Comparison of ENCODE assay signal across 8 mouse cellular contexts in the genomic region with DNA sequence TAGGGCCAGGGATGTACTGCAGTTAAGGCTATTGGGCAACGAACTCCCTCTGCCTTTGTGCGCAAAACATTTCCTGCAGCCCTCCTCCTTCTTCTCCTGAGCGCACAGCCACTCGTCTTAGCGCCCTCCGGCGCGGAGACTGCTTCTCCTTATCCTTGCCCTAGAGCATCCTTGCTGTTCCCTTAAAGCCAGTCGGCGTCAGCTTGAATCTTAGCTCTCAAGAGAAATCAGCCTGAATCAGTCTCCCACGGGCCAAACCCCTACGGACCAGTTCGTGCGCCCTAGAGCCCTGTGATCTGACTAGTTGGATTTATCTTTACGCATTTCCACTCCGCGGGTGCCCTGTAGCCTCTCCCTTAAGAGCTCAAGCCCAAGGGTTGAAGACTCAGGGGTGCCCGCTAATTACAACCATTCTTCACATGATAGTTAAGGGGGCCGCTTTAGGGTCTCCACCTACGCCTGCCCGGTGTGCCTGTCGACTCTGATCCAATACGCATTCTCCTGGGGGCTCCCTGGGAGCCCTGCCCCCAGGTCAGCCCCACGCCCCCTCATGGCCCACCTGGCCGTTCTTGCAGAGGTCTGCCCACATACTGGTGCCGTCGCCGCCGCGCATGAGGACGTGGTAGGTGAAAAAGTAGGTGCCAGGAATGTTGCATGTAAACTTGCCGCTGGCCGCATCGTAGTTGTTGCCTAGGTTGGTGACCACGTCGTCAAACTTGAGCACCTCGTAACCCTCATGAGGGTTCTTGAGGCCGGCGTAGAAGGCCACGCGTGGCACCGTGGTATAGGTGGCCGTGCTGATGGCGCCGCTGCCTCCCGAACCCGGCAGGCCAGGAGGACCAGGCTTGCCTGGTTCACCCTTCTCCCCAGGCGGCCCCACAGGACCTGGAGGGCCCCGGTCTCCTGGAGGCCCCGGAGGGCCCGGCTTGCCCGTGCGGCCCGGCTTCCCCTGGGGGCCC. TPM values are rescaled to one million over a fixed set of nuclear protein-coding genes. Genes with fewer than 3 reads are reported as not detected.
DNase-seq lines count a peak whose midpoint lies in the region; ATAC-seq and TF ChIP-seq lines count a peak whose summit lies in the region.

No protein-coding gene starts in this region.

- WGBS in forebrain, embryonic 16.5 days = 1% methylated on average over 54 of the region's 54 CpGs
- WGBS in liver, postnatal 0 days (ENCODE audit: insufficient replicate concordance) = 7% methylated on average over 54 of the region's 54 CpGs

- H3K4me1 ChIP-seq in E14TG2a.4 (replicated peaks; ENCODE audit: low read depth, low read length) = peaks cover 43% of the 10 kb centered on the region
- peaks cover 32% of the 10 kb centered on the region for H3K4me1 ChIP-seq in forebrain, embryonic 16.5 days (replicated peaks; ENCODE audit: control insufficient read depth, insufficient read depth, low read length)
- H3K4me1 ChIP-seq in liver, postnatal 0 days (ENCODE audit: insufficient read depth) = peaks cover 14% of the 10 kb centered on the region

- H3K9ac ChIP-seq in forebrain, embryonic 16.5 days (replicated peaks; ENCODE audit: low read depth, low read length) = peak overlapping the region; percentile 48
- no peak overlapping the region for H3K9ac ChIP-seq in liver, postnatal 0 days (replicated peaks)

- peak overlapping the region; percentile 80 for H3K4me3 ChIP-seq in E14TG2a.4 (replicated peaks; ENCODE audit: low read length)
- peak overlapping the region; percentile 47 for H3K4me3 ChIP-seq in forebrain, embryonic 16.5 days (replicated peaks; ENCODE audit: low read length)
- H3K4me3 ChIP-seq in liver, postnatal 0 days (ENCODE audit: low read depth, low read length) = peak overlapping the region; percentile 19; the same call in 1 of the 2 replicates

- no peak overlapping the region for H3K27ac ChIP-seq in forebrain, embryonic 16.5 days (ENCODE audit: low read length)
- H3K27ac ChIP-seq in liver, postnatal 0 days (ENCODE audit: low read depth) = no peak overlapping the region

- TF ChIP-seq CTCF in E14TG2a.4 (conservative IDR thresholded peaks at IDR 0.05; ENCODE audit: low read length) = no peak
- TF ChIP-seq CTCF in liver, postnatal 0 days (IDR thresholded peaks at IDR 0.05; ENCODE audit: low read depth) = no peak

- peak; percentile 14 for DNase-seq in CD4-positive, CD25-positive, alpha-beta regulatory T cell, adult 2 months (ENCODE audit: low read depth, low spot score)
- DNase-seq in liver, postnatal 0 days = no peak
- DNase-seq in ovary, postnatal 10 days (ENCODE audit: low spot score) = no peak
- DNase-seq in left cerebral cortex, adult 8-10 months (ENCODE audit: low spot score in 2 of 2) = no peak
- DNase-seq in cerebellum, postnatal 25 days = no peak

- H3K4me2 ChIP-seq in forebrain, embryonic 16.5 days (ENCODE audit: low read length) = peak overlapping the region; percentile 64
- 0 out of 2 replicates have a peak overlapping the region, but pooled peaks have one; percentile 53 for H3K4me2 ChIP-seq in liver, postnatal 0 days (ENCODE audit: low read depth, low read length)

- TF ChIP-seq EP300 in liver, postnatal 0 days (IDR thresholded peaks at IDR 0.05; ENCODE audit: low read depth) = no peak

- peaks cover 6% of the 10 kb centered on the region; the same call in 1 of the 2 replicates for H3K36me3 ChIP-seq in E14TG2a.4 (ENCODE audit: insufficient read depth, low read length)
- no peaks in the 10 kb centered on the region for H3K36me3 ChIP-seq in forebrain, embryonic 16.5 days (ENCODE audit: control insufficient read depth, insufficient read depth)
- H3K36me3 ChIP-seq in liver, postnatal 0 days (replicated peaks; ENCODE audit: insufficient read depth, low read length) = no peaks in the 10 kb centered on the region

- ATAC-seq in CD4-positive, CD25-positive, alpha-beta regulatory T cell, adult 4 months = no peak
- peak; percentile 4; the same call in 1 of the 2 replicates for ATAC-seq in forebrain, embryonic 16.5 days
- ATAC-seq in liver, postnatal 0 days = no peak

- H3K27me3 ChIP-seq in E14TG2a.4 (ENCODE audit: insufficient read depth, low read length) = peaks cover 90% of the 10 kb centered on the region
- peaks cover 55% of the 10 kb centered on the region for H3K27me3 ChIP-seq in forebrain, embryonic 16.5 days (replicated peaks; ENCODE audit: control insufficient read depth, insufficient read depth, low read length)
- peaks cover 88% of the 10 kb centered on the region for H3K27me3 ChIP-seq in liver, postnatal 0 days (ENCODE audit: insufficient read depth, low read length)

- H3K9me3 ChIP-seq in E14TG2a.4 (ENCODE audit: low read length) = no peaks in the 10 kb centered on the region
- H3K9me3 ChIP-seq in forebrain, embryonic 16.5 days (ENCODE audit: control insufficient read depth, low read length) = no peaks in the 10 kb centered on the region
- no peaks in the 10 kb centered on the region for H3K9me3 ChIP-seq in liver, postnatal 0 days (ENCODE audit: low read length)

RNA-seq across cellular contexts. Expression of a gene that starts 0.9 kb away (rescaled TPM):
- not detected for polyA plus RNA-seq in CD4-positive, CD25-positive, alpha-beta regulatory T cell, adult 4 months (2017; shearing (Covaris generic))
- polyA plus RNA-seq in forebrain, embryonic 16.5 days (2015; fragmentation: Nextera tagmentation; extraction: Ambion mirVana) = 1.4 TPM in 2 replicates
- polyA plus RNA-seq in liver, postnatal 0 days (2015; fragmentation: Nextera tagmentation; extraction: Ambion mirVana) = 0.12 TPM in 1 of 2 replicates, not detected in the other
- total RNA-seq in left cerebral cortex, adult 8-10 months (2022) = 10 to 100 TPM; 12.9 to 18.8 (median 15.5) TPM

RNA-seq across cellular contexts. Expression of a gene that starts 20.7 kb away (rescaled TPM):
- polyA plus RNA-seq in CD4-positive, CD25-positive, alpha-beta regulatory T cell, adult 4 months (2017; shearing (Covaris generic)) = under 1 TPM; 0.28 to 0.76 TPM
- 3.0 and 4.1 TPM in 2 replicates for polyA plus RNA-seq in forebrain, embryonic 16.5 days (2015; fragmentation: Nextera tagmentation; extraction: Ambion mirVana)
- polyA plus RNA-seq in liver, postnatal 0 days (2015; fragmentation: Nextera tagmentation; extraction: Ambion mirVana) = 3.2 and 3.4 TPM in 2 replicates
- total RNA-seq in left cerebral cortex, adult 8-10 months (2022) = under 1 TPM in 1 of 4 experiments, not detected in 3; 0.17 TPM

RNA-seq across cellular contexts. Expression of a gene that starts 44.9 kb away (rescaled TPM):
- not detected for polyA plus RNA-seq in CD4-positive, CD25-positive, alpha-beta regulatory T cell, adult 4 months (2017; shearing (Covaris generic))
- 1.3 and 2.3 TPM in 2 replicates for polyA plus RNA-seq in forebrain, embryonic 16.5 days (2015; fragmentation: Nextera tagmentation; extraction: Ambion mirVana)
- 3.6 and 3.8 TPM in 2 replicates for polyA plus RNA-seq in liver, postnatal 0 days (2015; fragmentation: Nextera tagmentation; extraction: Ambion mirVana)
- 100 to 1,000 TPM; 134 to 920 (median 381) TPM for total RNA-seq in left cerebral cortex, adult 8-10 months (2022)

Comparison
In these comparisons a context has a peak if more than half of its experiments do, and no peak if none do; other contexts are left out.
1. H3K4me3 ChIP-seq: peak in every context shown above with its lines; median percentile 80 in E14TG2a.4; 47 in forebrain, embryonic 16.5 days; 19 in liver, postnatal 0 days.